Mouse (Mus musculus): ENCODE data around the gene Galm.
"Not testable (repeated sequence)": the region's sequence is repeated elsewhere in the genome, so short reads cannot be mapped to it uniquely, and the experiment has no call there.

Galm gene

DNA sequence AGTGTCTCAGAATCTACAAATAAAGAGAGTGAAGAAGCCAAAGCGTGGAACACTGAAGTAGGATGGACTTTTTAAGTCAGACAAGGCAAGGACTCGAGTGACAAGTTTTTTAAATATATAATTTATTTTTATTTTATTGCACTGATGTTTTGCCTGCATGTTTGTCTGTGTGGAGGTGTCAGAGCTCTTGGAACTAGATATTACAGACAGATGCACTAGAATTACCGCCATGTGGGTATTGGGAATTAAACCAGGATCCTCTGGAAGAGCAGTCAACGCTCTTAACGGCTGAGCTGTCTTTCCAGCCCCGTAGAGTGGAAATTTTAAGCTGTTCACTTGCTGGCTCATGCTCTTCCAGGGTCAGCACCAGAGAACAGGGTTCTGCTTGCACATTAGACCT is 39.1 kb downstream of the Galm start:
- no peak for DNase-seq (ENCODE audit: low spot score)

- DNase-seq (ENCODE audit: low spot score): no peak
These were observed 40.2 kb downstream of the Galm start for GRCm38 (mm10) chr17:80167436-80167835.

DNA sequence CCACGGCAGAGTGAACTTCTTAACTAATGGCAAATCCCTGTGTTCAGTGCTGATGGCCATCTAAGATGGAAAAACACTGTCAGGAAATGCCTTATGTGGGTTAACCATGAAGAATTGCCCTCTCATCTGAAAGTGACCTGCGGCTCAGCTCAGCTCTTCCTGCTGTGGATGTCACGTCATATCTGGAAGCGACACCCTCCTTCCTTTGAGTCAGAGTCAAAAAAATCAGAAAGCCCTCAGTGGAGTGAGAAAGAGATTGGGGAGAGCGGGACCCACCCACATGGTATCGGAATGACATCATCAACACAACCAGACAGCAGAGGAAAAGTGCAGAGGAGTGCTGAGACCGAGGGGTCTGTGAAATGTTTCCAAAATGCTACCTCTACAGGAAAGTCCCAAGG is 40.6 kb downstream of the Galm start:
- DNase-seq (ENCODE audit: low spot score): no peak

DNA sequence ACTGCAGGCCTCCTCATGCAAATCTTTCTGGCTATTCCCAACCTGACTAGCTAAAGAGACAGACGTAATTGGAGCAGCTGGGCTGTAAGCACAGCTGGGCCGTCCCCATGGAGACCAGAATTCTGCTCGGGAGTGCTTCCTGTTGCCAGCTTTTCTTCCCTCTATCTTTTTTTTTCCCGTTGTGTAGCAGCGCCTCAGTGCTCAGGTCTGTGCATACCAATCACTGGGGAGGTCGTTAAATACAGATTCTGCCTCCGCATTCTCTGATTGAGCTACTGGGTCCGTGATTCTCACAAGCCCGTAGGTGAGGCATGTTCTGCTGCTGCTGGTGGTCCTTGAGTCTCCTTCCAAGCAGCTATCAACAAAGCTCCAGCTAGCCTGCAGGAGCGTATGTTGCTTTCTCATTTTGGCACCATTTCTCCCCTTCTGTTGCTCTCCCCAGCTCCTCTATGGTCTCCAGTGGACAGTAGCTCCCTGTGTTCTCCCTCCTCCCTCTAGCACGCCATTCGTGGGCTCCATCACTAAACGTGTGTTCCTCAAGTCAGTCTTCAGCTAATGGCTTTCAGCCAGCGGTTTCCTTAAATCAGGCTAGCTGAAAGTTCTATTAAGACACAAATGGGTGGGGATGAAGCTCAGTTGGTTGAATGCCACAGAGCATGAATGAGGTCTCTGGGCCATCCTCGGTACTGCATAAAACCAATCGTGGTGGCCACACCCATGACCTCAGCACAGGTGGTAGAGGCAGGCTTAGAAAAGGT is 41.3 kb downstream of the Galm start:
- DNase-seq (ENCODE audit: low spot score): no peak

GRCm38 (mm10) chr17:80169792-80170191 is 42.5 kb downstream of the Galm start:
- DNase-seq (ENCODE audit: low spot score): no peak

DNA sequence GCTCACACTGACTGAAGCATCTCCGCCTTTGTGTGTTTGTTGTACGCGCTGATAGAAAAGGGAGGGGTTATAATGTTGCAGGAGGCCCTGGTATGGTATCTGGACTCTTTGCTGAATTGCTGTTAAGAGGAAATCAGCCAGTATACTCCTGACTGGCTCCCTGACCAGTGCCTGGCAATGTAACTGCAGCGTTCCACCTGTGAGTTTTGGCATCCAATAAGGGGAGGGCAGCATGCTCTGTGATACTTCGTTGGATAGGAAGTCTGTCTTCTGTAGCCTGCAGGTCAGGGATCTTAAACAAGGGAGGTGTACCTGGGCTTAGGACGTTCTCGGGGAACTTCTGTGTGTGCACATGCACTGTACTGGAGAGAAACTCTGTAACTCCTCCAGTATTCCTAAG is 43.7 kb downstream of the Galm start:
- DNase-seq (ENCODE audit: low spot score): no peak

- DNase-seq (ENCODE audit: low spot score): no peak
These were observed 44.7 kb downstream of the Galm start for GRCm38 (mm10) chr17:80171948-80172347.

DNA sequence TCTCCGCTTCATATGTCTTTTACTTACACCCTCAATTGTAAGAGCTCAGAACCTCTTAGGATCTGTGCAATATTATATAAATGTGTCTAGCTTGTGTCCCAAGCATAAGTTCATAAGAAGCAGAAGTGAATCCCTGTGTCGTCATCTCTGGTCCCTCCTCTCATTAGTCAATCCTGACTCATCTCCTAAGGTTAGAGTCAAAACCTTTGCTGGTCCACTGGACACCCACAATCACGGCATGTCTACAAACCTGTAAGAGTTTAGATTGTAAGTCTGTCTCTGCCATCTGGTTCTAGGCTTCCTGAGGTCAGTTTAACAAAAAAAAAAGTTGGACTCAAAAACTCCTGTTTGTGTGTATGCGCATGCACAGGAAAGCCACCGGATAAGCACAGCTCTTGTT is 45.5 kb downstream of the Galm start:
- no peak for DNase-seq (ENCODE audit: low spot score)

DNA sequence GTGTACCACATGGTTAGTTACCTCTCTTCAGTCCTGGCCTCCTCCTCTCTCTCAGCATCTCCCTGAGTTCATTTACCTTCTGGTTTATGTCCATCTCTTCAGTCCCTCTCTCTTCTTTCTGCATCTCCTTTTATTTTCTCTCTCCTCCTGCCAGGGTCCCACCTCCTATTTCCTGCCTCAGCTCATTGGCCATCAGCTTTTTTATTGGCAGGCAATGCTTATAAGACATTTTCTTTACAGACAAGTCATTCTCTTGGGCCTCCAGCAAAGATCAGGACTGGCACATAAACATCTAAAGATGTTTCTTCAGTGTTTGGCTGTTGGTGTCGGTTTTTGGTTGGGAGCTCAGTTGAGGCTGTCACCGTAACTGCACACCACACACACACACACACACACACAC is 46.4 kb downstream of the Galm start:
- no peak for DNase-seq (ENCODE audit: low spot score)

DNA sequence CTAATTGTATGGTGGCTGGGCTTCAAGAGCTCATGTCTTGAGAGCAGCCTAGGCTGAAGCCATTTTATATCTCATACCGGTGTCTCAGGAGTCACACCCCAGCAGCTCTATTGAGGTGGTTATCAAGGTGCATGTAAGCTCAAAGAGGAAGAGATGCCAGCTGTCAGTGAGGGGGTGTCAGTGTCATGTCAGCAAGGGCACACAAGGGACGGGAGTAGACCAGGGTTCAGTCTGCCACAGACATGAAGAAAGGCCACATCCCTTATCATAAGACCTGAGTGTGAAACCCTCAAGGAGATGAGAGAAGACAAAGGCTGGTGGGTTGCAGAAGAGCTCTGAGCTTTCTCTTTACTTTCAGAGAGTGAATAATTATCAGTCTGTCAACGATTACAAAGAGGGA is 46.9 kb downstream of the Galm start:
- DNase-seq (ENCODE audit: low spot score): no peak

- no peak for DNase-seq (ENCODE audit: low spot score)
These were observed 47.6 kb downstream of the Galm start for GRCm38 (mm10) chr17:80174699-80175385.

DNA sequence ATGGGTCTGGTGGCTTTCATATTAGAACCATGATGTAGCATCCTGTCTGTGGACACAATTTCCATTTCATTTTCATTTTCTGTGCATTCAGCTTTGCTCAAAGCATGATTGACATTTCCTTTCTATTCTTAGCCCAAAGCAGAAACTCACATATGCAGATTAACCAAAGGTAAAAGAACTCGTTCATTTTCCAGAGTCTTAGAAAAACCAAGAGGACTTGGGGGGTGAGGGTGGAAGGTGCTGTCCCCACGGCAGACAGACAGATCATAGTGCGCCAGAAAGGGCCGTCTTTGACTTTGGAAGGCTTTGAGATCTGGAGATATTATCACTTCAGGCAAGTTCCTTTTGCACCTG is 48.1 kb downstream of the Galm start:
- no peak for DNase-seq (ENCODE audit: low spot score)

DNA sequence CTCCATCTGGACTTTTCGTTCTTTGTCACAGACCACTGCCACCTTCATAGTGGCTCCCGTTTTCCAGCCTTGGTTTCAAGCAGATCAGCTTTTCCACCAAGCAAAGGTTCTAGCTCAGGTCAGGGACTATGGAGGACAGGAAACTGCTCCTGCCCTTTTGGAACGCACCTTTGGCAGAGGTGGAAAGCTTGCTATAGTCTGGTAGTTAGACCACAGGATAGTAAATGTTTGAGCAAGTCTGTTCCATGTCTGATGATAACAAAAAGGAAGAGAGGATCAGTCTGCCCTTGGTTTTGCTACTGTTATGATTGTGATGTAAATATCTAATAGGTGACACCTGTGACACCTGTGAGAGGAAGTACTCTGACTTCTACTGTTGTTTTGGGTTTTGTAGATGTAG is 48.7 kb downstream of the Galm start:
- no peak for DNase-seq (ENCODE audit: low spot score)

DNA sequence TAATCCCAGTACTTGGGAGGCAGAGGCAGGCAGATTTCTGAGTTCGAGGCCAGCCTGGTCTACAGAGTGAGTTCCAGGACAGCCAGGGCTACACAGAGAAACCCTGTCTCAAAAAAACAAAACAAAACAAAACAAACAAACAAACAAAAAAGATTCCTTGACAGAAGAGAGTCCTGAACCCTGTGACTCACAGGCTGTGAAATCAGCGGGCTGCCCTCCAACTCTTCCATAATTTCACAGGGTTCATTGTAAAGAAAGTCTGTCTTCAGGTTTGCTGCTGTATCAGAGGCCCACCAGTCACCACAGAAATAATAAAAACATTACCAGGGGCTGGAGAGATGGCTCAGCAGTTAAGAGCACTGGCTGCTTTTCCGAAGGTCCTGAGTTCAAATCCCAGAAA is 51.6 kb downstream of the Galm start:
- DNase-seq (ENCODE audit: low spot score): not testable (repeated sequence)

- DNase-seq (ENCODE audit: low spot score): peak; percentile 60
These were observed 52.7 kb downstream of the Galm start for GRCm38 (mm10) chr17:80179959-80180358.

GRCm38 (mm10) chr17:80180468-80180867 is 53.2 kb downstream of the Galm start:
- no peak for DNase-seq (ENCODE audit: low spot score)

DNA sequence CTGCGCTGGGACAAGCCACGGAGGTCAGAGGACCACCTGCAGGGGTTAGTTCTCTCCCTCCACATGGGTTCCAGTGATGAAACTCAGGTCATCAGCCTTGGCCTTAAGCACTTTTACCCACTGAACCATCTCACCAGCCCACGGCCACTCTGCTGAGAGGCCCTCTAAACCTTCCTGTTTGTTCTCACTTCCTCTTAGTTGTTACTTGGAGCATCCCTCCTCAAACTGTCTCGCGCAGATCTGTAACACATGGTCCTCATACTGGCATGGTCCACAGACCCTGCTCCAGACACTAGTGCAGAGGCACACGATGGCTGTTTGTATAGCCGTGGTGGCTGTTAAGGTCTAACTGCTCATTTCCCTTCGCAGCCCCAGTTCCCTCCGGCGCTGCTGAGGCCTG is 56.3 kb downstream of the Galm start:
- DNase-seq (ENCODE audit: low spot score): no peak

DNA sequence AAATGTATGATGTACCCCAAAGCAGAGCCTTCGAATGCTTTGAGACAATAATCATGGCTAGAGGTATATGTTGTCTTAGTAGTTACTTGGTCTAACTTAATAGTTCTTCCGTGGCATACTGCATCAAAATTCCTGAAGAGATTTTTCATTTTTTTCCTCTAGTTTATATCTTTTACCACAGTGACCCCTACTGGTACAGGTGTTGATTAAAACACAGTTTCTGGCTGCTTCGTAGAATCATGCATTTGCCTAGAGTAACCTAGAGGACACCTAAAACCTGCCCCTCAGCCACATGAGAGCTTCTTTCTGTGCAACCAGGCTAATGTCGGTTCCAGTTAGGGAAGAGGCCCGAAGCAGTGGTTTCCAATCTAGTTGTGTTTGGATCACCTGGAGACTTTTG is 65.8 kb downstream of the Galm start:
- no peak for DNase-seq (ENCODE audit: low spot score)

GRCm38 (mm10) chr17:80199160-80199778 is 72.0 kb downstream of the Galm start:
- DNase-seq (ENCODE audit: low spot score): no peak

DNA sequence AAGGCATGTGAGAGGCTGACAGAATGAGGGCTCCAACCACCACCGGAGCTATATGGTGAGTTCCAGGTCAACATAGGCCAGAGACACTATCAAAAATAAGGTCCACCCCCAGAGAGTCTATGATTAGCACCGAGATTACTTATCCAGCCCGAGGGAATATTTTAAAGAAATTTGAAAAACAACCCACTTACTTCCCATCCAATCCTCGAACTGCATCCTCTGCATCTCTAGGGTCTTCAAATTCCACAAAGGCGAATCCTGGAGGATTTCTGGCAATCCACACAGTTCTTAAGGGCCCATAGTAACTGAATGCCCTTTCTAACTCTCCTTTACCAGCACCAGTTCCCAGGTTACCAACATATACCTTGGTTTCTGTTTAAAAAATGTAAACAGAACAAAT is 78.4 kb downstream of the Galm start:
- no peak for DNase-seq (ENCODE audit: low spot score)

DNA sequence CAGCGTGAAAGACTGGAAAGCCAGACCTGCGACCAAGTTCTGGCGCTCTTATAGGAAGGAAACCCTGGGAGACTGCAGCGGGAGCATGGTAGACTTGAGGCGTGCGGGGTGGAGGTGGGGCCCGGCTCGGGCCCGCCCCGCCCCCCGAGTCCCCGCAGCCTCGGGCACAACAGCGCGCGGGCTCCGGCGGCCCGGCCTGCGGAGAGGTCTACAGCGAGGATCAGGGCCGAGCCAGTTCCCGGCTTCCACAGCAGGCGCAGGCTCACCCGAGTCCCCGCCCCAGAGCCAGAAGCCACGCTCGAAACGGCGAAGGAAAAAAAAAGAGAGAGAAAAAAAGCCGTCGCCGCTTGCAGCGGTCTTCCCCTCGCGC is 79.0 kb downstream of the Galm start:
- peak; percentile 42 for DNase-seq (ENCODE audit: low spot score)

DNA sequence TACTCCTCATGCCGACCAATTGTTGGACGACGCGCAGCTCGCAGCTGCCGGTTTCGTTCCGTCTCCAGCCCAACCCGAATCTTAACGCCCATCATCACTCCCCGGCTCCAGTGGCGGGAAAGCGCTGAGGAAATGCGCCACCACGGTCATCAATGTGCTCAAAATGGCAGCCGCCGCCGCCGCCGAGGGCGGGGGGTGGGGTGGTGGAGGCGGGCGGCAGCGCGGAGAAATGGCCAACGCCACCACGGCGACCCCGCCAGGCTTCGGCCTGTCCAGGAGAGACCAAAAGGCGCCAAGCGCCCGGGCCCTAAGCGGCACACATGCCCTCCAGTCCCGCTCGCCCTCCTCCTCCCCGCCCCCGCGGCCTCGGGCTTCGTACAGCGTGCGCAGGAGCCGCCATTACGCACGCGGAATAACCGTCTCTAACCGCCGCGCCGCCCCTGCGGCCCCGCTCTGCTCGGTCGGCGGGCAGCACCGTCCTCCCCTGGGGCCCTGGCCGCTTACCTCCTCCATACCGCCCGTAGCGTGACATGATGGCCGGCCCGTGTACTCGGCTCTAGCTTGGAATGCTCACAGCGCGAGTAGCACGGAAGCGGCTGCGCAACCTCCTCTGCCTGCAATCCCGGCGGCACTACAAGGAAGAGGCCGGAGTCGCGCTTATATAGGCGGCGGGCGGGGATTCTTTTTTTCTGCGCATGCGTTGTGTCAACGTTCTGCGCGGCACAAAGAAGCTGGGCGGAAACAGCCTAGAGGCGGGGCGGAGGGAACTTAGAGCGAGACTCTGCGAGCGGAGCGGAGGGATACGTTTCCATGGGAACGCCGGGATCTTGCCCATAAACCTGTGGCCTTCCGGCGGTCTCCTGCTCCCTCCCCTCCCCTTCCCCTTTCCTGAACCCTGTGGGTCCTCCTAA is 79.7 kb downstream of the Galm start, which contains the start of the genes Srsf7 and Ttc39d:
Gene Srsf7 (minus strand): TSS at position 637 of the 911 bp plus-strand sequence.
Gene Ttc39d (plus strand): TSS at position 790 of the 911 bp plus-strand sequence.
- DNase-seq (ENCODE audit: low spot score): peak; percentile 95

All from c-Kit-positive CD71-positive TER-119-positive erythroid progenitor cells, embryonic 14.5 days (primary cell).